Mouse (Mus musculus): ENCODE data around the gene Atoh8. TPM values are rescaled to one million over a fixed set of nuclear protein-coding genes. Genes with fewer than 3 reads are reported as not detected.

Atoh8 gene
- polyA plus RNA-seq, 1 experiment from 2014 or later = 9.6 TPM

GRCm38 (mm10) chr6:72234372-72235097 is 842 bp downstream of the Atoh8 start:
- H3K4me3 ChIP-seq (ENCODE audit: low read length) = peak overlapping the region; percentile 65
- ATAC-seq = peak; percentile 38
- H3K27ac ChIP-seq (ENCODE audit: low read length) = peak overlapping the region; percentile 59
- H3K9ac ChIP-seq (ENCODE audit: low read depth, low read length) = peak overlapping the region; percentile 71
- peak overlapping the region; percentile 98 for H3K4me2 ChIP-seq (ENCODE audit: low read depth, low read length)
- H3K36me3 ChIP-seq (ENCODE audit: control insufficient read depth, insufficient read depth, low read length) = no peaks in the 10 kb centered on the region
- H3K27me3 ChIP-seq (replicated peaks; ENCODE audit: control insufficient read depth, insufficient read depth, low read length) = peaks cover 30% of the 10 kb centered on the region
- peaks cover 40% of the 10 kb centered on the region for H3K4me1 ChIP-seq (ENCODE audit: control insufficient read depth, insufficient read depth, low read length)
- H3K9me3 ChIP-seq (ENCODE audit: control insufficient read depth, low read length) = no peaks in the 10 kb centered on the region
- WGBS = under 1% methylated on average over 79 of the region's 79 CpGs

GRCm38 (mm10) chr6:72233950-72234349 is 1.4 kb downstream of the Atoh8 start:
- Histone ChIP-seq H3K27me3 (replicated peaks; ENCODE audit: control insufficient read depth, insufficient read depth, low read length) (peaks cover 30% of the 10 kb centered on the region), H3K9me3 (ENCODE audit: control insufficient read depth, low read length) (no peaks in the 10 kb centered on the region), H3K9ac (ENCODE audit: low read depth, low read length) (peak overlapping the region; percentile 71), H3K27ac (ENCODE audit: low read length) (no peak overlapping the region), H3K4me2 (ENCODE audit: low read depth, low read length) (peak overlapping the region; percentile 98), H3K4me1 (ENCODE audit: control insufficient read depth, insufficient read depth, low read length) (peaks cover 40% of the 10 kb centered on the region), H3K4me3 (ENCODE audit: low read length) (peak overlapping the region; percentile 65), H3K36me3 (ENCODE audit: control insufficient read depth, insufficient read depth, low read length) (no peaks in the 10 kb centered on the region)
- WGBS = 1% methylated on average over 11 of the region's 13 CpGs
- ATAC-seq = 0 out of 2 replicates have a peak, but pooled peaks have one; percentile 1

- H3K4me2 ChIP-seq (ENCODE audit: low read depth, low read length) = peak overlapping the region; percentile 98
- no peak for ATAC-seq
- H3K9me3 ChIP-seq (ENCODE audit: control insufficient read depth, low read length) = no peaks in the 10 kb centered on the region
- peaks cover 40% of the 10 kb centered on the region for H3K4me1 ChIP-seq (ENCODE audit: control insufficient read depth, insufficient read depth, low read length)
- H3K36me3 ChIP-seq (ENCODE audit: control insufficient read depth, insufficient read depth, low read length) = no peaks in the 10 kb centered on the region
- H3K27me3 ChIP-seq (replicated peaks; ENCODE audit: control insufficient read depth, insufficient read depth, low read length) = peaks cover 30% of the 10 kb centered on the region
- peak overlapping the region; percentile 65 for H3K4me3 ChIP-seq (ENCODE audit: low read length)
- H3K9ac ChIP-seq (ENCODE audit: low read depth, low read length) = no peak overlapping the region
- WGBS = 63% methylated on average over 5 of the region's 5 CpGs
- no peak overlapping the region for H3K27ac ChIP-seq (ENCODE audit: low read length)
These were observed 2.5 kb downstream of the Atoh8 start for GRCm38 (mm10) chr6:72232870-72233269.

- H3K9me3 ChIP-seq (ENCODE audit: control insufficient read depth, low read length) = no peaks in the 10 kb centered on the region
- peaks cover 30% of the 10 kb centered on the region for H3K27me3 ChIP-seq (replicated peaks; ENCODE audit: control insufficient read depth, insufficient read depth, low read length)
- WGBS = 91% methylated on average over 14 of the region's 14 CpGs
- H3K4me1 ChIP-seq (ENCODE audit: control insufficient read depth, insufficient read depth, low read length) = peaks cover 40% of the 10 kb centered on the region
- no peak for ATAC-seq
- H3K9ac ChIP-seq (ENCODE audit: low read depth, low read length) = no peak overlapping the region
- H3K4me3 ChIP-seq (ENCODE audit: low read length) = peak overlapping the region; percentile 65
- peak overlapping the region; percentile 98 for H3K4me2 ChIP-seq (ENCODE audit: low read depth, low read length)
- no peak overlapping the region for H3K27ac ChIP-seq (ENCODE audit: low read length)
- H3K36me3 ChIP-seq (ENCODE audit: control insufficient read depth, insufficient read depth, low read length) = no peaks in the 10 kb centered on the region
These were observed 3.0 kb downstream of the Atoh8 start for GRCm38 (mm10) chr6:72232411-72232810.

GRCm38 (mm10) chr6:72230875-72231274 is 4.5 kb downstream of the Atoh8 start:
- H3K9me3 ChIP-seq (ENCODE audit: control insufficient read depth, low read length) = no peaks in the 10 kb centered on the region
- no peaks in the 10 kb centered on the region for H3K36me3 ChIP-seq (ENCODE audit: control insufficient read depth, insufficient read depth, low read length)
- no peak overlapping the region for H3K4me3 ChIP-seq (ENCODE audit: low read length)
- no peak overlapping the region for H3K27ac ChIP-seq (ENCODE audit: low read length)
- H3K4me2 ChIP-seq (ENCODE audit: low read depth, low read length) = no peak overlapping the region
- H3K4me1 ChIP-seq (ENCODE audit: control insufficient read depth, insufficient read depth, low read length) = peaks cover 38% of the 10 kb centered on the region
- H3K9ac ChIP-seq (ENCODE audit: low read depth, low read length) = no peak overlapping the region
- WGBS = 35% methylated on average over 5 of the region's 5 CpGs
- H3K27me3 ChIP-seq (replicated peaks; ENCODE audit: control insufficient read depth, insufficient read depth, low read length) = peaks cover 28% of the 10 kb centered on the region
- no peak for ATAC-seq

- 66% methylated on average over 9 of the region's 9 CpGs for WGBS
- Histone ChIP-seq H3K9me3 (ENCODE audit: control insufficient read depth, low read length) (no peaks in the 10 kb centered on the region), H3K9ac (ENCODE audit: low read depth, low read length) (no peak overlapping the region), H3K27ac (ENCODE audit: low read length) (no peak overlapping the region), H3K27me3 (replicated peaks; ENCODE audit: control insufficient read depth, insufficient read depth, low read length) (0 out of 2 replicates have a peak, but pooled peaks cover 2% of the 10 kb centered on the region), H3K4me2 (ENCODE audit: low read depth, low read length) (no peak overlapping the region), H3K36me3 (ENCODE audit: control insufficient read depth, insufficient read depth, low read length) (no peaks in the 10 kb centered on the region), H3K4me3 (ENCODE audit: low read length) (no peak overlapping the region), H3K4me1 (ENCODE audit: control insufficient read depth, insufficient read depth, low read length) (peaks cover 29% of the 10 kb centered on the region)
- no peak for ATAC-seq
These were observed 7.6 kb downstream of the Atoh8 start for GRCm38 (mm10) chr6:72227665-72228265.

GRCm38 (mm10) chr6:72227011-72227410 is 8.4 kb downstream of the Atoh8 start:
- H3K9ac ChIP-seq (ENCODE audit: low read depth, low read length) = no peak overlapping the region
- no peaks in the 10 kb centered on the region for H3K36me3 ChIP-seq (ENCODE audit: control insufficient read depth, insufficient read depth, low read length)
- no peaks in the 10 kb centered on the region for H3K27me3 ChIP-seq (replicated peaks; ENCODE audit: control insufficient read depth, insufficient read depth, low read length)
- no peak overlapping the region for H3K4me3 ChIP-seq (ENCODE audit: low read length)
- H3K4me1 ChIP-seq (ENCODE audit: control insufficient read depth, insufficient read depth, low read length) = peaks cover 29% of the 10 kb centered on the region
- no peak for ATAC-seq
- 92% methylated on average over 4 of the region's 4 CpGs for WGBS
- H3K4me2 ChIP-seq (ENCODE audit: low read depth, low read length) = no peak overlapping the region
- no peak overlapping the region for H3K27ac ChIP-seq (ENCODE audit: low read length)
- H3K9me3 ChIP-seq (ENCODE audit: control insufficient read depth, low read length) = no peaks in the 10 kb centered on the region

GRCm38 (mm10) chr6:72225686-72226085 is 9.7 kb downstream of the Atoh8 start:
- no peak overlapping the region for H3K4me2 ChIP-seq (ENCODE audit: low read depth, low read length)
- no peak overlapping the region for H3K4me3 ChIP-seq (ENCODE audit: low read length)
- H3K9ac ChIP-seq (ENCODE audit: low read depth, low read length) = no peak overlapping the region
- H3K27ac ChIP-seq (ENCODE audit: low read length) = no peak overlapping the region
- H3K9me3 ChIP-seq (ENCODE audit: control insufficient read depth, low read length) = no peaks in the 10 kb centered on the region
- no peak for ATAC-seq
- 74% methylated on average over 3 of the region's 3 CpGs for WGBS
- no peaks in the 10 kb centered on the region for H3K36me3 ChIP-seq (ENCODE audit: control insufficient read depth, insufficient read depth, low read length)
- no peaks in the 10 kb centered on the region for H3K27me3 ChIP-seq (replicated peaks; ENCODE audit: control insufficient read depth, insufficient read depth, low read length)
- H3K4me1 ChIP-seq (ENCODE audit: control insufficient read depth, insufficient read depth, low read length) = peaks cover 21% of the 10 kb centered on the region

- H3K4me2 ChIP-seq (ENCODE audit: low read depth, low read length) = peak overlapping the region; percentile 27
- peaks cover 36% of the 10 kb centered on the region for H3K4me1 ChIP-seq (ENCODE audit: control insufficient read depth, insufficient read depth, low read length)
- H3K36me3 ChIP-seq (ENCODE audit: control insufficient read depth, insufficient read depth, low read length) = no peaks in the 10 kb centered on the region
- H3K9me3 ChIP-seq (ENCODE audit: control insufficient read depth, low read length) = no peaks in the 10 kb centered on the region
- no peak overlapping the region for H3K9ac ChIP-seq (ENCODE audit: low read depth, low read length)
- WGBS = 49% methylated on average over 6 of the region's 6 CpGs
- no peak overlapping the region for H3K27ac ChIP-seq (ENCODE audit: low read length)
- peak; percentile 64 for ATAC-seq
- no peaks in the 10 kb centered on the region for H3K27me3 ChIP-seq (replicated peaks; ENCODE audit: control insufficient read depth, insufficient read depth, low read length)
- no peak overlapping the region for H3K4me3 ChIP-seq (ENCODE audit: low read length)
These were observed 11.5 kb downstream of the Atoh8 start for GRCm38 (mm10) chr6:72223892-72224291.

All from intestine, embryonic 16.5 days (tissue).